16 mouse cellular contexts compared by ENCODE assay signal in genomic region chr1:88588747-88589146, GRCm38 (mm10).
"Had no signal": no experiment of that assay in that cellular context is flagged by ENCODE, and none has a peak within 500 bp of the region (broad histone marks: within the 10 kb centered on the region; RNA-seq: fewer than 3 reads in every experiment).

No protein-coding gene starts in this region.

- H3K27ac ChIP-seq: kidney, embryonic 15.5 days; limb, embryonic 12.5 days; liver, embryonic 13.5 days; midbrain, embryonic 10.5 days; neural tube, embryonic 12.5 days; stomach, postnatal 0 days had no signal

- DNase-seq: kidney, adult 2 months; kidney, postnatal 14 days; layer of hippocampus, adult 9-11 months; layer of hippocampus, postnatal 36 days; liver; liver, embryonic 13.5 days; lung, adult 18-20 months; midbrain, embryonic 14.5 days; thymus, postnatal 25 days had no signal

- ATAC-seq: intestine, embryonic 16.5 days had no signal

- H3K9me3 ChIP-seq: kidney, embryonic 15.5 days; limb, embryonic 12.5 days; liver, embryonic 13.5 days; midbrain, embryonic 10.5 days; neural tube, embryonic 12.5 days had no signal

- H3K27me3 ChIP-seq: kidney, embryonic 15.5 days; limb, embryonic 12.5 days; liver, embryonic 13.5 days; neural tube, embryonic 12.5 days had no signal

- H3K4me1 ChIP-seq: limb, embryonic 12.5 days; liver, embryonic 13.5 days; neural tube, embryonic 12.5 days had no signal

- H3K4me3 ChIP-seq: kidney, embryonic 15.5 days; limb, embryonic 12.5 days; liver, embryonic 13.5 days; midbrain, embryonic 10.5 days; myocyte; neural tube, embryonic 12.5 days had no signal

- H3K36me3 ChIP-seq: kidney, embryonic 15.5 days; limb, embryonic 12.5 days; liver, embryonic 13.5 days; midbrain, embryonic 10.5 days; neural tube, embryonic 12.5 days had no signal
